Mouse (Mus musculus) liver, postnatal 0 days (tissue): ENCODE results near the gene Zfp870. TPM values are rescaled to one million over a fixed set of nuclear protein-coding genes. Genes with fewer than 3 reads are reported as not detected.
"Not testable (repeated sequence)": the region's sequence is repeated elsewhere in the genome, so short reads cannot be mapped to it uniquely, and the experiment has no call there.

Source experiments
- ATAC-seq: fragments of 200-750 bp; cut with Nextera tagmentation; 2 replicates; pipeline ENCODE4 v1.8.0; 2017; ENCODE audit warnings: mild to moderate bottlenecking, moderate library complexity
- DNase-seq: peaks from one replicate; pipeline ENCODE4 v3.0.0-alpha.2; 2016
- H3K27ac ChIP-seq: fragments of 300-500 bp; sonication (generic); 2 replicates; pipeline ENCODE4 v1.5.1; 2014; ENCODE audit warnings: antibody characterized with exemption, moderate library complexity, mild to moderate bottlenecking, low read depth
- H3K27me3 ChIP-seq: fragments of 300-500 bp; sonication (generic); 2 replicates; pipeline ENCODE4 v1.6.1; 2014; ENCODE audit warnings: low read length, control low read depth, mixed read lengths; ENCODE audit not compliant: insufficient read depth
- H3K36me3 ChIP-seq: fragments of 300-500 bp; sonication (generic); replicated peaks from 2 replicates; pipeline ENCODE4 v1.6.1; 2014; ENCODE audit warnings: mild to moderate bottlenecking, control low read depth, low read length, moderate library complexity, mixed read lengths; ENCODE audit not compliant: insufficient read depth
- H3K4me1 ChIP-seq: fragments of 300-500 bp; sonication (generic); 2 replicates; pipeline ENCODE4 v1.6.1; 2014; ENCODE audit warnings: antibody characterized with exemption, mild to moderate bottlenecking, control low read depth; ENCODE audit not compliant: insufficient read depth
- H3K4me2 ChIP-seq: fragments of 300-500 bp; sonication (generic); 2 replicates; pipeline ENCODE4 v1.6.1; 2014; ENCODE audit warnings: low read depth, mild to moderate bottlenecking, low read length, moderate library complexity, mixed read lengths
- H3K4me3 ChIP-seq: fragments of 300-500 bp; sonication (generic); 2 replicates; pipeline ENCODE4 v1.5.1; 2014; ENCODE audit warnings: low read depth, low read length
- H3K9ac ChIP-seq: fragments of 300-500 bp; sonication (generic); replicated peaks from 2 replicates; pipeline ENCODE4 v1.6.1; 2014; ENCODE audit warnings: mild to moderate bottlenecking, moderate library complexity
- H3K9me3 ChIP-seq: fragments of 300-500 bp; sonication (generic); 2 replicates; pipeline ENCODE4 v1.6.1; 2016; ENCODE audit warnings: mild to moderate bottlenecking, control low read depth, low read length, mixed read lengths
- CTCF ChIP-seq: sonication (generic); IDR thresholded peaks from 2 replicates; pipeline ENCODE4 v1.5.1; 2016; ENCODE audit warnings: antibody characterized with exemption, low read depth
- EP300 ChIP-seq: IDR thresholded peaks from 2 replicates; pipeline ENCODE4 v1.6.1; 2016; ENCODE audit warnings: antibody characterized with exemption, low read depth, mild to moderate bottlenecking
- WGBS: fragments of 180-500 bp; shearing (Covaris S2); extraction: QIAGEN DNeasy Blood & Tissue Kit; methylation state at CpG from one replicate; pipeline ENCODE4 v1.1.7; 2014; ENCODE audit not compliant: insufficient replicate concordance; 5-methylcytosine and 5-hydroxymethylcytosine counted together
- polyA plus RNA-seq: library from polyadenylated mRNA; unstranded; fragments of >200 nt; fragmentation: Nextera tagmentation; extraction: Ambion mirVana; gene quantifications from 2 replicates; pipeline ENCODE4 v1.2.1, GENCODE M21; 2015

Gene Zfp870
- polyA plus RNA-seq, 1 experiment from 2014 or later, result 1.4 TPM

DNA sequence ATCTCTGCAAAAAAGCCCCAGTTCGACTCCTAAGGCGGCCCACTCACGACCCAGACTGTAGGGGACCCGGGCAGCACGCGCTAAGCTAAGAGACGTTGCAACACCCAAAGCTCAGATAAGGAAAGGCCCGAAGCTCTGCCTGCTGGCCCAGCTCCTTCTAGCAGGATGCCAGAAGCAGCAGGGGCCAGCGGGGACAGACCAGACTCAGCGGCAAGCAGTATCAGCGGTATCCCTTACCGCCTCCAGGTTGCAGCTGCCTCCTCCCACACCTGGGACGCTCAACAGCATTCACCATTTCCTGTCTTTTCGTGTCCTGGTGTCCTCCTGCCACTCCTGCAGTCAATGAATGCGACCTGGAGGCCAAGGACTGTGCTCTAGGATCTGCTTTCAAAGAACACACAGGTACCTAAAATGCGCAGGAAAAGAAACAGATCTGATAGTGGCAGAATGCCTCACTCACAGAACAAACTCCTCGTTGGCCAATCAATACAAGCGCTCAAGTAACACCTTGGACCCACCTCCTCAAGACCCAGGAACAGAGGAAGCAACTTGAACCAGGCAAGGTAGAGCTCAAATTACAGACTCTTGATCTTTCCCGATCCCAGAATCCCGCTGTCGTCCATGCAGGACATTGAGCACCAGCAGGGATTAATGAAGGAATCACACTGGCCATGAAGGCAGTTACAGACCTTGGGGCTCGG lies 13.8 kb downstream of the Zfp870 start:
- Histone ChIP-seq H3K9ac (no peak overlapping the region), H3K27ac (no peak overlapping the region), H3K27me3 (no peaks in the 10 kb centered on the region), H3K9me3 (no peaks in the 10 kb centered on the region), H3K4me1 (no peaks in the 10 kb centered on the region), H3K36me3 (peaks cover under 1% of the 10 kb centered on the region; the same call in 1 of the 2 replicates), H3K4me2 (peak overlapping the region; percentile 46), H3K4me3 (no peak overlapping the region)
- no peak for TF ChIP-seq EP300
- TF ChIP-seq CTCF, result no peak
- WGBS, result 12% methylated on average over 22 of the region's 22 CpGs
- ATAC-seq, result no peak
- DNase-seq, result no peak

DNA sequence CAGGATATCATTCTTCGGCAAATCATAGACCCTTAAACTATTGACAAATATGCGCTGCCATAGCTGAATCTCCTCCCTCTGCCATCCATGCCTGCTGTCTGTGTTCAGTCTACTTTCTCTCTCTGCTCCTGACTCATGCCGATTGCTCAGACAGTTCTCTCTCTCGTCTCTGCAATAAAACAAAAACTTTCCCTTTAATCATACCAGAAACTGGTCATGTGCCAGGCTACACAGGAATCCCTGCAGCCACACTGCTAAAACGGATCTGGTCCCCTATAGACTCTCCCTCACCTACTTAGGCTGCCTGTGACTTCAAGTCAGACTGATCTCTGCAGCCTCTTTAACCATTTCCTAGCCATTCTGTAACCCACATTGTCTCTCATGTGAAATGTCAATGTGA lies 18.7 kb downstream of the Zfp870 start:
- no peaks in the 10 kb centered on the region for H3K4me1 ChIP-seq
- H3K27me3 ChIP-seq, result no peaks in the 10 kb centered on the region
- no peaks in the 10 kb centered on the region for H3K36me3 ChIP-seq
- H3K9me3 ChIP-seq, result 0 out of 2 replicates have a peak, but pooled peaks cover 2% of the 10 kb centered on the region
- no peak overlapping the region for H3K4me2 ChIP-seq
- 62% methylated on average over 5 of the region's 5 CpGs for WGBS
- H3K4me3 ChIP-seq, result no peak overlapping the region
- TF ChIP-seq EP300, result no peak
- TF ChIP-seq CTCF, result no peak
- DNase-seq, result no peak
- no peak overlapping the region for H3K27ac ChIP-seq
- no peak overlapping the region for H3K9ac ChIP-seq
- no peak for ATAC-seq

DNA sequence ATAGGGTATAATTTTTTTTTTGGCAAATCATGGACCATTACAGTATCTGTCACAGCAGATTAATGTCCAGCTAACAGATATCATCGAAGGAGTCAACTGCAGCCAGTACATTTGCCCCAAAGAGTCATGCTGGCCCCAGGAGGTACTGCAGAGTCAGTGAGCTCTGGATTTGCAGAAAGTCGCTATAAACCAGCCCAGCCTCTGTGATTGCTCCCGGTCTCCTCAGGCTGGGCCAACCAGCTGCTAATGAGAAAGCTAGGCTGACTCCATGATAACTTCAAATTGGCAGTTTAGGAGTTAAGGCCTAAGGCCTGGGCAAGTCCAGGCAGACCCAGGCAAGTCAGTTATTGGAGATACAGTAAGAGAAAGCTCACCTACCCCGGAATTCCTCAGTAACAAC lies 19.4 kb downstream of the Zfp870 start:
- DNase-seq (no peak), ATAC-seq (no peak)
- Histone ChIP-seq H3K9ac (no peak overlapping the region), H3K4me2 (no peak overlapping the region), H3K27me3 (no peaks in the 10 kb centered on the region), H3K9me3 (0 out of 2 replicates have a peak, but pooled peaks cover 2% of the 10 kb centered on the region), H3K27ac (no peak overlapping the region), H3K4me1 (no peaks in the 10 kb centered on the region), H3K36me3 (no peaks in the 10 kb centered on the region), H3K4me3 (no peak overlapping the region)
- TF ChIP-seq CTCF, result no peak
- TF ChIP-seq EP300, result no peak
- WGBS, result 88% methylated on average over 4 of the region's 4 CpGs

DNA sequence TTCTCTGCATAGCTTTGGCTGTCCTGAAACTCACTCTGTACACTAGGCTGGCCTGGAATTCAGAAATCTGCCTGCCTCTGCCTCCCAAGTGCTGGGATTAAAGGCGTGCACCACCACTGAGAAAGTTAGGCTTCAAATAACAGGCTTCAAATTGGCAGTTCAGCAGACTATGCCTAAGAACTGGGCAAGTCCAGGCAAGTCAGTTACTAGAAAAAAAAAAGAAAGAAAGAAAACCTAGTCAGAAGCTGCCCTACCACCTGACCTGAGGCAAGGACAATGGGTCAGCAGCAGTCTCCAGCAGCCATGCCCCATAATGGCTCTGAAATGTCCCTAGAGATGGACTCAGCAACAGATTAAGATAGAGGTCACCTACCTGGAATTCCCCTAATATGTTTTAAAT lies 20.0 kb downstream of the Zfp870 start:
- Histone ChIP-seq H3K9ac (no peak overlapping the region), H3K9me3 (0 out of 2 replicates have a peak, but pooled peaks cover 2% of the 10 kb centered on the region), H3K4me1 (no peaks in the 10 kb centered on the region), H3K4me2 (no peak overlapping the region), H3K36me3 (no peaks in the 10 kb centered on the region), H3K4me3 (no peak overlapping the region), H3K27me3 (no peaks in the 10 kb centered on the region), H3K27ac (no peak overlapping the region)
- TF ChIP-seq EP300 (no peak), CTCF (no peak)
- ATAC-seq (no peak), DNase-seq (no peak)
- 88% methylated on average over 1 of the region's 1 CpGs for WGBS

DNA sequence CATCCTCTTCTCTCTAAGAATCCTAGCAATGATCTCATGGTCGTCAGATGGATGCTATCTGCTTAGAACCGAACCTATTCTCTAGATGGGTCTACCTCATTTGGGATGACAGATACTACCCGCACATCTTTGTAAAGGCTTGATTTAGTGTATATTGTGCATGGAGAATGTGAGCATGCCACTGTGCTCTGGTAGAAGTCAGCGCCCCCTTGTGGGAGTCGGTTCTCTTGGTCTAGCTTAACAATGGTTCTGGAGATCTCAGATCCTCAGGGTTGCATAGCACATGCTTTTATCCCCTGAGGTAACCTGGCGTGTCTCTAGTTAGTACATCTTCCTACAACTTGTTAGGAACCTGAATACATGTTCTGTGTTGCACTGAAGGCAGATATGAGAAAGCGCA lies 24.2 kb downstream of the Zfp870 start:
- H3K4me2 ChIP-seq, H3K4me3 ChIP-seq, H3K36me3 ChIP-seq, H3K9ac ChIP-seq, H3K4me1 ChIP-seq, DNase-seq, H3K27me3 ChIP-seq, ATAC-seq, H3K9me3 ChIP-seq, H3K27ac ChIP-seq: not testable (repeated sequence)
- WGBS, result 48% methylated on average over 3 of the region's 7 CpGs

DNA sequence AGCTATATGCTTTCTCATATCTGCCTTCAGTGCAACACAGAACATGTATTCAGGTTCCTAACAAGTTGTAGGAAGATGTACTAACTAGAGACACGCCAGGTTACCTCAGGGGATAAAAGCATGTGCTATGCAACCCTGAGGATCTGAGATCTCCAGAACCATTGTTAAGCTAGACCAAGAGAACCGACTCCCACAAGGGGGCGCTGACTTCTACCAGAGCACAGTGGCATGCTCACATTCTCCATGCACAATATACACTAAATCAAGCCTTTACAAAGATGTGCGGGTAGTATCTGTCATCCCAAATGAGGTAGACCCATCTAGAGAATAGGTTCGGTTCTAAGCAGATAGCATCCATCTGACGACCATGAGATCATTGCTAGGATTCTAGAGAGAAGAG lies 34.7 kb downstream of the Zfp870 start:
- not testable (repeated sequence) for ATAC-seq, DNase-seq, H3K4me3 ChIP-seq, H3K9ac ChIP-seq, H3K36me3 ChIP-seq, H3K4me1 ChIP-seq, H3K27me3 ChIP-seq, H3K4me2 ChIP-seq, H3K27ac ChIP-seq, H3K9me3 ChIP-seq
- 47% methylated on average over 3 of the region's 6 CpGs for WGBS

DNA sequence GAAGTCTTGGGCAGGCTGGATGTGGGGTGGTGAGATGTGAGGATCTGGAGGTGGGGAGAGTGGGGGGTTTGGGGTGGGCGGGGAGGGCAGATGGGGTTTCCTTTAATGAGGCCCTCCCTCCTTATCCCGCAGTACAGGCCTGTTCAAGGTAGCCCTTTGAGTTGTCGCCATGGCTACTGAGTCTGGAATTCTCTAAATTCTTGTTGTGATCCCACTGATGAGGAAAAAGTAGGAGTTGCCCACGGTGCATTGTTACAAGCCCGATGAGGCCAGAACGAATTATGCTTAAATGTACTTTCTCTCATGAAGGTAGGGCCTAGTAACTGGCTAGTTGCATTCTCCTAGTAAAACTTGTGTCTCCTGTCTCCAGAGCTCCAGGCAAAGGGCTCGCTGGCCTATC lies 39.9 kb downstream of the Zfp870 start:
- H3K9me3 ChIP-seq, result no peaks in the 10 kb centered on the region
- no peak overlapping the region for H3K9ac ChIP-seq
- no peaks in the 10 kb centered on the region for H3K36me3 ChIP-seq
- H3K27me3 ChIP-seq, result no peaks in the 10 kb centered on the region
- H3K4me2 ChIP-seq, result no peak overlapping the region
- H3K27ac ChIP-seq, result no peak overlapping the region
- WGBS, result 73% methylated on average over 7 of the region's 7 CpGs
- H3K4me1 ChIP-seq, result no peaks in the 10 kb centered on the region
- DNase-seq, result no peak
- no peak for ATAC-seq
- H3K4me3 ChIP-seq, result no peak overlapping the region
- no peak for TF ChIP-seq EP300
- no peak for TF ChIP-seq CTCF
